Mouse (Mus musculus): ENCODE results near the gene Dnajc1. TPM values are rescaled to one million over a fixed set of nuclear protein-coding genes. Genes with fewer than 3 reads are reported as not detected.

The Dnajc1 gene
- polyA plus RNA-seq, 1 experiment = 60.2 TPM

DNA sequence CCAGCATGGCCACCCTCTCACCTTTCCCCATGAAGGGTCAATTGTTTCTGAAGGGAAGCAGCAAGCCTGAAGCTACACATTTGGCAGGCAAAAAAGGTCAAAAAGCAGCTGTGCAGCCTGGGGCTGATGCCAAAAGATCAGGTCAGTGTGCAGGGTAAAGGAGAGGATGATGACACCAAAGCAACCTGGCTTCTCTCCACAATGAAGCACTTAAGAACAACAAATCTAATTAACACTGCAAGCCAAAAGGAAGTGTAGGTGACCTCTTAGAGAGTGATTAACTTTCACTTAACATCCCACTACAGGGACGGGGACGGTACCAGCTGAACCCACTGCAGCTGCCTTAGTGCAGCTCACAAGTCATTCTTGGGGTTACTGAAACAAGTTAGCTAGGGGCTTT lies 163.4 kb downstream of the Dnajc1 start:
- Histone ChIP-seq H3K9me3 (no peaks in the 10 kb centered on the region), H3K36me3 (replicated peaks; ENCODE audit: low read length) (peaks cover 19% of the 10 kb centered on the region), H3K27me3 (replicated peaks) (no peaks in the 10 kb centered on the region), H3K4me1 (peaks cover 13% of the 10 kb centered on the region), H3K4me3 (replicated peaks) (no peak overlapping the region)
- TF ChIP-seq FLI1 (IDR thresholded peaks at IDR 0.05; ENCODE audit: low read length) (no peak), GATA1 (IDR thresholded peaks at IDR 0.05; ENCODE audit: borderline replicate concordance, low read length) (no peak)

DNA sequence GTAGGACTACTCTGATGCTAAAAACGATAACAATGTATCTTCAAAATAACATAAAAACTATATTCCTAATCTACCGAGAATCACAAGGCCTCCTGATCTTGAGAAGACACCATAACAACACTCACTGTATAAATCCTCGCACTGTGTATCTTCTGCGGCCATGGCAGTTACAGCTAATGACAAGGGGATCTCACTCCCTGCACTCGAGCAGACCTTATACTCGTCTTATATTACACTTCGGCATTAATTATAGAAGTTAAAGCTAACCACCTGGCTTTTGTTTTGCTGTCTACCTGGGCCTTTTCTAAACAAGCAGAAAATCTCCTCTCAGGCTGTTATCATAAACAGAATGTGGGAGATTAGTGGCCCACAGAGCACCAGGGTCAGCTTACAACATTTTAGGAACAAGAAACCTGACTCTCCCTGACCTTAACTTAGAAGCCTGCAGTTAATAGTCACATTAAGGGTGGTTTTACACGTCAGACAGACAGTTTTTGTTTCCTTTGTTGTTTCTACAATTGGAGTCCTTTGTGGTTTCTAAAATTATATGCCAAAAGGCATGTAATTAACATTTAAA lies 164.1 kb downstream of the Dnajc1 start:
- Histone ChIP-seq H3K36me3 (replicated peaks; ENCODE audit: low read length) (peaks cover 19% of the 10 kb centered on the region), H3K4me3 (replicated peaks) (no peak overlapping the region), H3K9me3 (no peaks in the 10 kb centered on the region), H3K27me3 (replicated peaks) (no peaks in the 10 kb centered on the region), H3K4me1 (peaks cover 13% of the 10 kb centered on the region)
- no peak for TF ChIP-seq GATA1 (IDR thresholded peaks at IDR 0.05; ENCODE audit: borderline replicate concordance, low read length)
- TF ChIP-seq FLI1 (IDR thresholded peaks at IDR 0.05; ENCODE audit: low read length) = no peak

DNA sequence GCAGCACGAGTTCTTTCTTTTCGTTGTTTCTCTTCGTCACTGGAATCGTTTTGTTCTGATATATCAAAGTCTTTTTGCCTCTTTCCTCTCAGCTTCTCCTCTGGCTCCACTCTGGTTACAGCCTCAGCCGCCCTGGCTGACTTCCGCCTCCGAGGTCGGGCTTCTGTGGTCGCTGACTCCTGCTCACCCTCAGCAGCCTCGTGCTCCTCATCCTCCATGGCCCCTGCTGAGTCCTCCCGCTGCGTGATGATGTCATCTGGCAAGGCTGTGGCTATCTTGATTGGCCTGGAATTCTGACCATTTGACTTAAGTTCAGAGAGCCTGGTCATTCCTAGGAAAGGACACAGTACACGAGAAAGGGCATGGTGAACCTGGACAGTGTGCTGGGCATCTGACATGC lies 173.1 kb downstream of the Dnajc1 start:
- peaks cover 20% of the 10 kb centered on the region for H3K4me1 ChIP-seq
- no peak overlapping the region for H3K4me3 ChIP-seq (replicated peaks)
- H3K27me3 ChIP-seq (replicated peaks) = no peaks in the 10 kb centered on the region
- TF ChIP-seq GATA1 (IDR thresholded peaks at IDR 0.05; ENCODE audit: borderline replicate concordance, low read length) (no peak), FLI1 (IDR thresholded peaks at IDR 0.05; ENCODE audit: low read length) (no peak)
- H3K9me3 ChIP-seq = no peaks in the 10 kb centered on the region
- peaks cover 76% of the 10 kb centered on the region for H3K36me3 ChIP-seq (replicated peaks; ENCODE audit: low read length)

DNA sequence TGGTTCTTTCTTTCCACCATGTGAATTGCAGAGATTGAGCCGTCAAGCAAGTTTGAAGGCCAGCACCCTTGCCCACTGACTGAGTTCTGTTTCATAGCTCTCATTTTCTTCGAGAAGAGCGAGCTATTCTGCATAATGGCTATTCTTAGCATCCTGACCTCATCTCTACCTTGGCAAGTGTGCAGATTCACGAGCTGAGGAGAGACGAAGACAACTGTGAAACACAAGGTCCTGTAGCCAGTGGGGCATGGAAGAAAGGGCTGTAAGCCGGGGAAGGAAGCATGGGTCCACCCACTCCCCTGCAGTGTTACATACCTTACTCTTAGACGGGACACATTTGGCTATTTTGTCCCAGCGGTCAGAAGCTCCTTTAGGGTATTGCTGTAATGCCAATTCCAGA lies 173.5 kb downstream of the Dnajc1 start:
- H3K27me3 ChIP-seq (replicated peaks) = no peaks in the 10 kb centered on the region
- H3K36me3 ChIP-seq (replicated peaks; ENCODE audit: low read length) = peaks cover 81% of the 10 kb centered on the region
- no peaks in the 10 kb centered on the region for H3K9me3 ChIP-seq
- H3K4me1 ChIP-seq = peaks cover 25% of the 10 kb centered on the region
- TF ChIP-seq FLI1 (IDR thresholded peaks at IDR 0.05; ENCODE audit: low read length) = no peak
- no peak for TF ChIP-seq GATA1 (IDR thresholded peaks at IDR 0.05; ENCODE audit: borderline replicate concordance, low read length)
- H3K4me3 ChIP-seq (replicated peaks) = no peak overlapping the region

DNA sequence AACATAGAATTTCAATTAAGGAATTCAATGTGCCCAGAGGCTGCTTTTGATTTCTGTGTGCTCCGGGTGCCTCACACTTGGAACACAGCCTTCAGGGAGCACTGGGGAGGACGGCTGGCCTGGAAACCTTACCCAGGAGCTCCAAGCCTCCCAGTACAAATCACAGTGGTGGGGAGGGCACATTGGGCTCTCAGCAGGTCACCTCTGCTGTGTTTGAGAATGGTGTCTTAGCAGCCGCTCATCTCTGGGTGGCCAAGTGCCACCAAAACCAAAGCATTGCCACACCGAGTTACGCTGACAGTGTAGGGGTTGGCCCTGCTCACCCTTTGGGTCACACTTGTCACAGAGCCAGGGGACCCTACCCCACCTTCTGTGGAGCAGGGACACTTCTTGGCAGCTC lies 174.1 kb downstream of the Dnajc1 start:
- Histone ChIP-seq H3K36me3 (replicated peaks; ENCODE audit: low read length) (peaks cover 87% of the 10 kb centered on the region), H3K27me3 (replicated peaks) (no peaks in the 10 kb centered on the region), H3K4me3 (replicated peaks) (no peak overlapping the region), H3K4me1 (peaks cover 30% of the 10 kb centered on the region), H3K9me3 (no peaks in the 10 kb centered on the region)
- TF ChIP-seq FLI1 (IDR thresholded peaks at IDR 0.05; ENCODE audit: low read length) (no peak), GATA1 (IDR thresholded peaks at IDR 0.05; ENCODE audit: borderline replicate concordance, low read length) (no peak)

DNA sequence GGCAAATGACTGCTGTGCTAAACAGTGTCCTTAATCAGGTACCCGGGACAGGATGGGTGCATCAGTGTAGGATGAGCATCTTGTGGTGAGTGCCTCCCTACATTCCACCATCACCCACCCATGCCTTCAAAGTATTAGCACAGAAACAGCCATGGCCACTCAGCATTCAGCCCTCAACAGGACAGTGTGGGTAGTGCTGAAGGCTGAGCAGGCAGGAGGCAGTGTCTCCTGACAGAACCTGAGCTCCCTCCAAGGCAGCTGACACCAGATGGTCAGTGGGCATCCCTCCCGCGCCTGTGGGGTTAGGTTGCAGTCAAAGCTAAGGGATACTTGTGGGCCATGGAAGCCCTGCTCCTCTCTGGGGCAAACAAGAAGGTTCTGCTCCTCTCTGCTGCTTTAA lies 174.8 kb downstream of the Dnajc1 start:
- no peak for TF ChIP-seq FLI1 (IDR thresholded peaks at IDR 0.05; ENCODE audit: low read length)
- TF ChIP-seq GATA1 (IDR thresholded peaks at IDR 0.05; ENCODE audit: borderline replicate concordance, low read length) = no peak
- H3K4me1 ChIP-seq = peaks cover 27% of the 10 kb centered on the region
- peaks cover 91% of the 10 kb centered on the region for H3K36me3 ChIP-seq (replicated peaks; ENCODE audit: low read length)
- H3K9me3 ChIP-seq = no peaks in the 10 kb centered on the region
- no peaks in the 10 kb centered on the region for H3K27me3 ChIP-seq (replicated peaks)
- peak overlapping the region; percentile 29 for H3K4me3 ChIP-seq (replicated peaks)

DNA sequence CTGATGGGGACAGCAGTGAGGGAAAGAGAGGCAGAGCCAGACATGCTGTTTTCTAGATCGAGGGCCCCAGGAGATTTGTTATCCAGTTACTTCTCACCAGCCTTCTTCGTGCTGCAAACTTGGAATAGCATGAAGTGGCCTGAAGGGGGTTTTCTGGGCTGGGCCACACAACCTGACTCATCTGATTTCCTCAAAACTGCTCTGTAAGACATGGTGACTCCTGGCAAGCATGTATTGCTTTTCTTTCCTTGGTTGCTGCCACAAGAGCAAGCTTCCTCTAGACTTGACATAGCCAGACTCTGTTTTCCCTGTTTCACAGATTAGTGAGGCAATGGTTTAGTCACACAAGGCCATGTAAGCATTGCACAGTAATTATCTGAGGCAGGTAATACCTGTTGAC lies 178.6 kb downstream of the Dnajc1 start:
- peaks cover 23% of the 10 kb centered on the region for H3K4me1 ChIP-seq
- peaks cover 91% of the 10 kb centered on the region for H3K36me3 ChIP-seq (replicated peaks; ENCODE audit: low read length)
- no peak for TF ChIP-seq GATA1 (IDR thresholded peaks at IDR 0.05; ENCODE audit: borderline replicate concordance, low read length)
- H3K27me3 ChIP-seq (replicated peaks) = no peaks in the 10 kb centered on the region
- no peak overlapping the region for H3K4me3 ChIP-seq (replicated peaks)
- no peaks in the 10 kb centered on the region for H3K9me3 ChIP-seq

DNA sequence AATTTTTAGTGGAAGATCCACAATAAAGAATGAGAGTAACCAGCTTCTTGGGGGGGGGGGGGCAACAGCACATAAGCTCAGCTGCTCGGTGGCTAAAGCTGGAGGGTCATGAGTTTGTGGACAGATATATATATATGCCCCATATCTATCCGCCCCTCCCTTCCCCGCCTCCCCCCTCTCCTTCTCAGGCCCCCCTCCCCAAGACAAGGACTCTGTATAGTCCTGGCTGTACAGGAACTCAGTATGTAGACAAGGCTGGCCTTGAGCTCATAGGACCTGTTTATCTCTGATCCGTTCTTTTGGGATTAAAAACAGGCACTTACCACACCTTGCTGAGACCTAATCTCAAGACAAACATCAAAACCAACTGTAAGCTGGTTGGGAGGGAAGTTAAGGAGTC lies 182.7 kb downstream of the Dnajc1 start:
- Histone ChIP-seq H3K27me3 (replicated peaks) (no peaks in the 10 kb centered on the region), H3K4me3 (replicated peaks) (no peak overlapping the region), H3K36me3 (replicated peaks; ENCODE audit: low read length) (peaks cover 92% of the 10 kb centered on the region), H3K9me3 (no peaks in the 10 kb centered on the region), H3K4me1 (peaks cover 12% of the 10 kb centered on the region)
- TF ChIP-seq GATA1 (IDR thresholded peaks at IDR 0.05; ENCODE audit: borderline replicate concordance, low read length) (no peak), FLI1 (IDR thresholded peaks at IDR 0.05; ENCODE audit: low read length) (no peak)

DNA sequence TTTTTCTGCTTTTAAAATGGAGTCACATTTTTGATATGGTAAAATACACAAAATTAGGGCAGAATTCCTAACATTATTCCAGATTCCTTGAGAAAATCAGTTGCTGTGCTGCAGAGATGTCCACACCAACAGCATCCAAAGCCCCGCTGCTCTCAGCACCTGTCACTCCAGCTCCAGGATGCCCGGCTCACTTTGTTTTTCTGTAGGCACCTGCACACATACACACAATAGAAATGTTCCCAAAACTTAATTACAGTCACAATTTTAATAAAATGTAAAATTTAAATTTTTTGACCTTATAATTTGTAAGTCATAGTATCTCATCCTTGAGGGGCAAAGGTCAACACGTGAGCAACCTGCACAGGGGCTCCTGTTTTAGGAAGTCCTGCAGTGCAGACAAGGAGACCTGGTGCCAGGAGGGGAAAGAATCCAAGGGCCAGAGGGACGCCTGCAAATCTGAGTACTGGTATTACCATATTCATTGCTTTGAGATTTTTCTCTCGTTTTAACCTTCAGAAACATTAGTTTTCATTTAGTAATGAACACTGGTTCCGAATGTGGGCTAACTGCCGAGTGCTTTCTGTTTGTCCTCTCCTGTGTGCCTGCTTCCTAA lies 183.3 kb downstream of the Dnajc1 start:
- Histone ChIP-seq H3K9me3 (no peaks in the 10 kb centered on the region), H3K27me3 (replicated peaks) (no peaks in the 10 kb centered on the region), H3K4me3 (replicated peaks) (no peak overlapping the region), H3K4me1 (peaks cover 7% of the 10 kb centered on the region), H3K36me3 (replicated peaks; ENCODE audit: low read length) (peaks cover 91% of the 10 kb centered on the region)
- no peak for TF ChIP-seq GATA1 (IDR thresholded peaks at IDR 0.05; ENCODE audit: borderline replicate concordance, low read length)
- no peak for TF ChIP-seq FLI1 (IDR thresholded peaks at IDR 0.05; ENCODE audit: low read length)

DNA sequence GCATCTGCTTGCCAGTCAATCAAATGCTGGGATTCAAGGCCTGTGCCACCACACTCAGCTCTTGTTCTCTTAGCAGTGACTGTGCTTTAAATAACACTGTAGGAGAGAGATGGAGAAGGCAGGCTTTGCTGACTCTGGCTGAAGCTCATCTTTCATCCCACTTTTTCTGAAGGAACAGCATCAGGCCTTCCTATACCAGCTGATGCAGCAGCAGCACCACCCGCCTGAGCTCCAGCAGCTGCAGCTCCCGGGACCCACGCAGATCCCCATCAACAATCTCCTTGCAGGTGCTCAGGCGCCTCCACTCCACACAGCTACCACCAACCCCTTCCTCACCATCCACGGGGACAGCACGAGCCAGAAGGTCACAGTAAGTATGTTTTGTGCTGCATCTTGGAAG lies 184.1 kb downstream of the Dnajc1 start:
- H3K4me1 ChIP-seq = no peaks in the 10 kb centered on the region; the same call in 1 of the 2 replicates
- TF ChIP-seq GATA1 (IDR thresholded peaks at IDR 0.05; ENCODE audit: borderline replicate concordance, low read length) = no peak
- TF ChIP-seq FLI1 (IDR thresholded peaks at IDR 0.05; ENCODE audit: low read length) = no peak
- H3K9me3 ChIP-seq = no peaks in the 10 kb centered on the region
- no peaks in the 10 kb centered on the region for H3K27me3 ChIP-seq (replicated peaks)
- peaks cover 91% of the 10 kb centered on the region for H3K36me3 ChIP-seq (replicated peaks; ENCODE audit: low read length)
- no peak overlapping the region for H3K4me3 ChIP-seq (replicated peaks)

All from megakaryocyte, embryonic 14.5 days (primary cell).